Mouse (Mus musculus) CD4-positive, CD25-positive, alpha-beta regulatory T cell, adult 2 months (primary cell): ENCODE results near the gene Rassf3.

Experiments used
- DNase-seq: peaks from one replicate; pipeline ENCODE4 v3.0.0-alpha.2; 2012; ENCODE audit warnings: low read depth, low spot score

Rassf3 gene

GRCm38 (mm10) chr10:121367271-121367670 is 108.9 kb downstream of the Rassf3 start:
- no peak for DNase-seq

DNA sequence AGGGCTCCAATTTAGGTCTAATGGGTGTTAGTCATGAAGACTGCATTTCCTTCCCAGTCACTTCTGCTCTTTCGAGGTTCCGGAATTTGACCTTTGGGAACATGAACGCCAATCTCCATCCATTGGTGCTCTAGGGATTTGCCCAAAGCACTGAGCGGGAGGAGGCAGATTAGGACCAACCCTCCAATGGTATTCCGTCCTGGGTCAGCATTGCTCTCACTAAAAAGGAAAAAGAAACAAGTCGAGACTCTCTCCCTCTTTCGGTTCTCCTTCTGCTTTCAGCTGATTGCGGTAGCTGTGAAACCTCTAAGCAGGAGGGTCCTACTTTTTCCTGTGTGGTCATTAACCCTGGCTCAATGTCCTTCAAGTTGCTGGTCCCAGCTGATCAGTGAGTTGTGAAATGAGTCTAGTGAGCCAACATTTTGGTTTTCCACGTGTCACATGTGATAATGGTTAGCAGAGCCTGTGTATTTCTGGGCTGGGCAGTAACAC is 110.3 kb downstream of the Rassf3 start:
- no peak for DNase-seq

DNA sequence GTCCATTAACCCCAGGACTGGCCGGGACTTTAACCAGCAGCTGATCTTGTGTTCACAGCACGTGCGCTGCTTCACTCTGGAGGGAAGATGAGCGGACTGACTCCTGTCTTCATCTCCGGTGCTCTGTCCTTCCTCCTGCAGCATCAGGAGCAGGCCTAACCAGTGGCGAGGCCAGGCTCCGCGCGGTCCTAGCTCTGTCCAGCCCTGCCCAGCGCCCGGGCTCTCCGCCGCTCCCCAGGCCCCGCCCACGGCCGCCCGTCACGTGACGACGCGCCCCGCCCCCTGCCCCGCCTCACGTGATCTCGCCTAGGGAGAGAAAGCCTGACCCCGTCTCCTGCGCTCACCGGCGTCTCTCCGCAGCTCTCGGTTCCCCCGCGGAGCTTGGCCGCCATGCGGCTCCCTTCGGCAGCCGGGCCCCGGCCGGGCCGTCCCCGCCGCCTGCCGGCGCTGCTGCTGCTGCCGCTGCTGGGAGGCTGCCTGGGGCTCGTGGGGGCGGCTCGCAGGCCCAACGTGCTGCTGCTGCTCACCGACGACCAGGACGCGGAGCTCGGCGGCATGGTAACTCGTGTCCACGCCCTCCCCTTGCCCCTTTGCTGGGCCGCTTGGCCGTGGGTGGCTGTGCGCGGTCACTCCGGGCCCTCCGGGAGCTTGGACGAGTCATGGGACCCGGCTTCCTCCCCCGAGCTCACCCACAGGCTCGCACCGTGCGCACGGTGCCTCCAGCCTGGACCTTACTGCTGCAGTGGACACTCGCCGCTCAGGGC is 111.2 kb downstream of the Rassf3 start, which contains the start of gene Gns:
Gene Gns (plus strand): TSS at position 290 of the 764 bp plus-strand sequence.
- peak; percentile 90 for DNase-seq

- DNase-seq: no peak
These were observed 111.8 kb downstream of the Rassf3 start for GRCm38 (mm10) chr10:121364306-121364705.

- no peak for DNase-seq
These were observed 112.9 kb downstream of the Rassf3 start for GRCm38 (mm10) chr10:121363201-121363600.

GRCm38 (mm10) chr10:121360358-121360757 is 115.8 kb downstream of the Rassf3 start:
- DNase-seq: no peak
